Mouse (Mus musculus): Measurements from ENCODE around the gene Trip6. TPM values are rescaled to one million over a fixed set of nuclear protein-coding genes. Genes with fewer than 3 reads are reported as not detected.

Trip6 gene
- polyA plus RNA-seq, 1 experiment = 22.2 TPM

DNA sequence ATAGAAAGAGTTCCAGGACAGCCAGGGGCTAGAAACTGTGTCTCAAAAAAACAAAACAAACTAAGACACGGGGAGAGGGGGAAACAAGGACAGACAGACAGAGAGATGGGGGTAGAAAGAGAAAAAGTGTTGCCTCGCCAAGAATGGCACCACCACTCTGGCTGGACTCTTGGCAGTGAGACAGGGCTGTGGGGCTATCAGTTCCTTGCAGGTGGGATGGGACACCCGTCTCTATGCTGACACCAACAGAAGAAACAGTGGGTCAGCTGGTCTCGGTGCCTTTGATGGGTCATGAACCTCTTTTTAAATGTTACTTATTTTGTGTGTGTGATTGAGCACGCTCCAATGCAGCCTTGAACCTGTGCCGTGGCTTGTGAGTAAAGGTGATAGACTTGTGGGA lies 26.0 kb upstream of the Trip6 start:
- Histone ChIP-seq H3K36me3 (ENCODE audit: control insufficient read depth, insufficient read depth, low read length, poor library complexity, severe bottlenecking) (no peaks in the 10 kb centered on the region), H3K9me3 (replicated peaks; ENCODE audit: control insufficient read depth, insufficient read depth, low read length, poor library complexity, severe bottlenecking) (no peaks in the 10 kb centered on the region), H3K4me3 (ENCODE audit: low read depth, low read length) (no peak overlapping the region), H3K9ac (ENCODE audit: low read depth, poor library complexity, severe bottlenecking) (no peak overlapping the region), H3K27ac (ENCODE audit: insufficient read depth, low read length) (no peak overlapping the region), H3K27me3 (ENCODE audit: control insufficient read depth, insufficient read depth, low read length, poor library complexity, severe bottlenecking) (no peaks in the 10 kb centered on the region), H3K4me1 (ENCODE audit: control insufficient read depth, insufficient read depth, low read length) (peaks cover 2% of the 10 kb centered on the region)
- TF ChIP-seq POLR2A (IDR thresholded peaks at IDR 0.05; ENCODE audit: insufficient read depth, low read length) (no peak), CTCF (IDR thresholded peaks at IDR 0.05; ENCODE audit: low read depth, low read length) (no peak)

DNA sequence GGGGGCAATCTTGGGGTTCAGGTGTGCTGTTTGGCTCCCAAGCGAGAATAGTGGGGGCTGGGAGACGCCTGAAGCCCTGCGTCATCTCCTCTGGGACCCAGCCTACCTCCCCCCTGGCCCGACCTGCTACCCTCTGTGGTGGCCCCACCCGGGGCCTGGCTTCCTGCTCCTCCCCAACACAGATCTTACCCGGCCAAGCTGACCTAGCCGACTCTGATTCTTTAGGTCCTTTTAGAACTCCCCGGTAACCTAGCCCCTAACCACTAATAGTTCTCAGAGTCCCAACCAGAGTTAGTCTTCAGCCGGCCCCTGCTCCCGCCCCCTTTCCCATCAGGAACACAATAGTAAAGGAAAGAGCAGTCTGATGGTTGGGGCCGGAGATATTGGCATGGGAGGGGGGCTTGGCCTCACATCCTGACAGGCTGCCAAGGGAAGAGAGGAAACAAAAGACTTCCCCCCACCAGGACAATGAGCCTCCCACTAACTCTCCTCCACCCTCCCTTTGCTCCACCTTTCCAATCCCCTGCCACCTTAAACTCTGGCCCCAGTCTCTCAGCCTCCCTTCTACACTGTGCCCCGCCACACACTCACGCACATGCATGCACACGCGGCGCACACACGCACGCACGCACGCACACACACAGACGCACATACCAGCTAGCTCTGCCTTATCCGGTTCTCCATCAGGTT lies 25.2 kb upstream of the Trip6 start:
- TF ChIP-seq CTCF (IDR thresholded peaks at IDR 0.05; ENCODE audit: low read depth, low read length) (no peak), POLR2A (IDR thresholded peaks at IDR 0.05; ENCODE audit: insufficient read depth, low read length) (no peak), EP300 (IDR thresholded peaks at IDR 0.05; ENCODE audit: insufficient read depth, low read depth, low read length) (no peak)
- Histone ChIP-seq H3K27me3 (ENCODE audit: control insufficient read depth, insufficient read depth, low read length, poor library complexity, severe bottlenecking) (no peaks in the 10 kb centered on the region), H3K9me3 (replicated peaks; ENCODE audit: control insufficient read depth, insufficient read depth, low read length, poor library complexity, severe bottlenecking) (no peaks in the 10 kb centered on the region), H3K4me1 (ENCODE audit: control insufficient read depth, insufficient read depth, low read length) (peaks cover 2% of the 10 kb centered on the region), H3K36me3 (ENCODE audit: control insufficient read depth, insufficient read depth, low read length, poor library complexity, severe bottlenecking) (no peaks in the 10 kb centered on the region), H3K27ac (ENCODE audit: insufficient read depth, low read length) (peak overlapping the region; percentile 20; the same call in 1 of the 2 replicates), H3K4me3 (ENCODE audit: low read depth, low read length) (peak overlapping the region; percentile 61), H3K9ac (ENCODE audit: low read depth, poor library complexity, severe bottlenecking) (peak overlapping the region; percentile 35)

DNA sequence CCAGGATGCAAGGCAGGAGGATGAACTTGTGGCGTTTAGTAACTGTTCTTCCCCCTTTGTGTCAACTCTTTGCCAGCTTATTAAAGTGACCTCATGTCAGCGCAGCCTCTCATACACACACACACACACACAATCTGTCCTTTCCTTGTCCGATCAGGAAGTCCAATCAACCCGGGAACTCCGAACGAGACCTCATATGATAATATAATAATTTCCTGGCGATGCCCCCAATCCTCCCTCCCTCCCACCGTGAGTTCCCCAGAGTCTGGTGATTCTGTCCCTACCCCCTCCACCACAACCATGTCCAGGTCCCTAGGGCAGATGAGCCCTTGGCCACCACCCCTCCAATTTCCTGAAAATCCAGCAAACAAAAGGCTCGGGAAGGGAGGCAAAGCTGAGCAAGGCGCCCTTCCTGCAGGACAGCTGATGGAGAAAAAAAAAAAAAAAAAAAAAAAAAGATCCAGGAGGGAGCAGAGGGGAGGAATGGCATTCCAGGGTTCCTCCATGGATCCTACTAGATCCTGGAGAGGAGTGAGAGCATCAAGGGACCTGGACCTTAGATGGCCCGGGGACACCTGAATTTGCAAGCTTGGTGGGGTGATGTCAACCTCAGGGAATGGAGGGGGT lies 24.6 kb upstream of the Trip6 start:
- Histone ChIP-seq H3K27me3 (ENCODE audit: control insufficient read depth, insufficient read depth, low read length, poor library complexity, severe bottlenecking) (no peaks in the 10 kb centered on the region), H3K36me3 (ENCODE audit: control insufficient read depth, insufficient read depth, low read length, poor library complexity, severe bottlenecking) (no peaks in the 10 kb centered on the region), H3K27ac (ENCODE audit: insufficient read depth, low read length) (0 out of 2 replicates have a peak overlapping the region, but pooled peaks have one; percentile 20), H3K9ac (ENCODE audit: low read depth, poor library complexity, severe bottlenecking) (peak overlapping the region; percentile 35), H3K4me3 (ENCODE audit: low read depth, low read length) (peak overlapping the region; percentile 61), H3K9me3 (replicated peaks; ENCODE audit: control insufficient read depth, insufficient read depth, low read length, poor library complexity, severe bottlenecking) (no peaks in the 10 kb centered on the region), H3K4me1 (ENCODE audit: control insufficient read depth, insufficient read depth, low read length) (peaks cover 2% of the 10 kb centered on the region)
- TF ChIP-seq EP300 (IDR thresholded peaks at IDR 0.05; ENCODE audit: insufficient read depth, low read depth, low read length) = no peak
- TF ChIP-seq CTCF (IDR thresholded peaks at IDR 0.05; ENCODE audit: low read depth, low read length) = no peak
- TF ChIP-seq POLR2A (IDR thresholded peaks at IDR 0.05; ENCODE audit: insufficient read depth, low read length) = peak; percentile 6

DNA sequence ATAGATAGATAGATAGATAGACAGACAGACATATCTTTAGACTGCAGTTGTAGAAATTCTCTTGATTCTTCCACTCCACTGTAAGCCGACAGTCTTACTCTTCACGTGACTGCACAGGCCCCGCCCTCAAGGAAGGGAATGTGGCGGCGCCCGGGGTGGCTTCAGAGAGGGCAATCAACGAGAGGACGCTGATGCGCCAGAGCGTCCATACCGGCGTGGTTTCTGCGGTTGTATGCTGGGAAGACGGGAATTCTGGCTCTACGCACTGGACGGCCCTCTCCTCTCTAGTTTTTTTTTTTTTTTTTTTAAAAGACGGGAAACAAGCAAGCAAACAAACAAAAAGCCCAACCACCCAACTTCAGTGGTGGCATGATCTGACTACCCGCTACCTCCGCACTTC lies 24.1 kb upstream of the Trip6 start:
- H3K36me3 ChIP-seq (ENCODE audit: control insufficient read depth, insufficient read depth, low read length, poor library complexity, severe bottlenecking) = no peaks in the 10 kb centered on the region
- H3K9me3 ChIP-seq (replicated peaks; ENCODE audit: control insufficient read depth, insufficient read depth, low read length, poor library complexity, severe bottlenecking) = no peaks in the 10 kb centered on the region
- H3K9ac ChIP-seq (ENCODE audit: low read depth, poor library complexity, severe bottlenecking) = peak overlapping the region; percentile 35
- H3K27ac ChIP-seq (ENCODE audit: insufficient read depth, low read length) = 0 out of 2 replicates have a peak overlapping the region, but pooled peaks have one; percentile 1
- H3K4me1 ChIP-seq (ENCODE audit: control insufficient read depth, insufficient read depth, low read length) = peaks cover 2% of the 10 kb centered on the region
- H3K27me3 ChIP-seq (ENCODE audit: control insufficient read depth, insufficient read depth, low read length, poor library complexity, severe bottlenecking) = no peaks in the 10 kb centered on the region
- no peak for TF ChIP-seq POLR2A (IDR thresholded peaks at IDR 0.05; ENCODE audit: insufficient read depth, low read length)
- TF ChIP-seq CTCF (IDR thresholded peaks at IDR 0.05; ENCODE audit: low read depth, low read length) = no peak
- TF ChIP-seq EP300 (IDR thresholded peaks at IDR 0.05; ENCODE audit: insufficient read depth, low read depth, low read length) = 0 out of 2 replicates have a peak, but pooled peaks have one; percentile 34
- peak overlapping the region; percentile 61 for H3K4me3 ChIP-seq (ENCODE audit: low read depth, low read length)

DNA sequence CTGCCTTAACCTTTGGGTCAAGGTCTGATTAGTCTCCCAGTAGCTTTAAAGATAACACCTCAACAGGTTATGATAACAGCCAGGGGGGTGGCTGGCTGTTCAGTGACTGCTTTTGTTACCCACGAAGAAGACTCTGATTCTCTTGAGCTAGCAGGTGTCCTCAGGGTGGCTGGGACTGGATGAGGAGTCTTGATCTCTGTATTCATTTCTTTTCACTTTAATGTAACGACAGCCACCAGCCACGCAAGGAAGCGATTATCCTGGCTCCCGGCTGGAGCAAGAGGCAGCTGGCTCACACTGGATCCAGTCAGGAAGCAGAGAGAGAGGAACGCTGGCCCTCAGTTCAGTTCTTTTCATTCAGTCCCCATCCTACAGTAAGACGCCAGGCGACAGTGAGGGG lies 23.0 kb upstream of the Trip6 start:
- H3K4me3 ChIP-seq (ENCODE audit: low read depth, low read length) = no peak overlapping the region
- no peaks in the 10 kb centered on the region for H3K27me3 ChIP-seq (ENCODE audit: control insufficient read depth, insufficient read depth, low read length, poor library complexity, severe bottlenecking)
- H3K9ac ChIP-seq (ENCODE audit: low read depth, poor library complexity, severe bottlenecking) = no peak overlapping the region
- H3K36me3 ChIP-seq (ENCODE audit: control insufficient read depth, insufficient read depth, low read length, poor library complexity, severe bottlenecking) = no peaks in the 10 kb centered on the region
- no peaks in the 10 kb centered on the region for H3K9me3 ChIP-seq (replicated peaks; ENCODE audit: control insufficient read depth, insufficient read depth, low read length, poor library complexity, severe bottlenecking)
- H3K27ac ChIP-seq (ENCODE audit: insufficient read depth, low read length) = no peak overlapping the region; the same call in 1 of the 2 replicates
- TF ChIP-seq EP300 (IDR thresholded peaks at IDR 0.05; ENCODE audit: insufficient read depth, low read depth, low read length) (peak; percentile 74; the same call in 1 of the 2 replicates), POLR2A (IDR thresholded peaks at IDR 0.05; ENCODE audit: insufficient read depth, low read length) (no peak), CTCF (IDR thresholded peaks at IDR 0.05; ENCODE audit: low read depth, low read length) (no peak)
- H3K4me1 ChIP-seq (ENCODE audit: control insufficient read depth, insufficient read depth, low read length) = peaks cover 2% of the 10 kb centered on the region

DNA sequence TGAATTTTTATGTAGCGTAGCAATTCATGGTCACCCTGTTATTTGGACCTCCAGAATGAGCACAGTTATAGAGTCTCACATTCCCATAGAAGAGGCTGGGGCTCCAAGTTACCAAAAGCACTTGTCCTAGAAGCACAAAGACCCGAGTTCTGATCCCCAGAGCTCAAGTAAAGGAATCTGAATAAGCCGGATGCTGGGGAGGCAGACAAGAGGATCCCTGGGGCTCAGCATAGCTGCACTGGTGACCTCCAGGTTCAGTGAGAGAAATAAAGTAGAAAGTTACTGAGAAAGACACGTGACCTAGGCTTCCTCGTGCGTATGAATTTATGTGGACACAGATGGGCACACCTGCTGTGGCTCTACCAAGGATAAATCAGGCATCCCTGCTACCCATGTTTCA lies 20.9 kb upstream of the Trip6 start:
- H3K4me1 ChIP-seq (ENCODE audit: control insufficient read depth, insufficient read depth, low read length) = peaks cover 2% of the 10 kb centered on the region
- H3K9ac ChIP-seq (ENCODE audit: low read depth, poor library complexity, severe bottlenecking) = no peak overlapping the region
- H3K4me3 ChIP-seq (ENCODE audit: low read depth, low read length) = no peak overlapping the region
- no peak for TF ChIP-seq EP300 (IDR thresholded peaks at IDR 0.05; ENCODE audit: insufficient read depth, low read depth, low read length)
- TF ChIP-seq CTCF (IDR thresholded peaks at IDR 0.05; ENCODE audit: low read depth, low read length) = no peak
- no peak for TF ChIP-seq POLR2A (IDR thresholded peaks at IDR 0.05; ENCODE audit: insufficient read depth, low read length)
- H3K27me3 ChIP-seq (ENCODE audit: control insufficient read depth, insufficient read depth, low read length, poor library complexity, severe bottlenecking) = no peaks in the 10 kb centered on the region
- H3K27ac ChIP-seq (ENCODE audit: insufficient read depth, low read length) = no peak overlapping the region
- no peaks in the 10 kb centered on the region for H3K36me3 ChIP-seq (ENCODE audit: control insufficient read depth, insufficient read depth, low read length, poor library complexity, severe bottlenecking)
- no peaks in the 10 kb centered on the region for H3K9me3 ChIP-seq (replicated peaks; ENCODE audit: control insufficient read depth, insufficient read depth, low read length, poor library complexity, severe bottlenecking)
